Mouse (Mus musculus): ENCODE data around the gene Skp1a. TPM values are rescaled to one million over a fixed set of nuclear protein-coding genes. Genes with fewer than 3 reads are reported as not detected.

Skp1a gene
- total RNA-seq, 2 experiments from 2014 or later, result 529 to 536 TPM

- peak; percentile 79 to 82 for DNase-seq
Measured at GRCm38 (mm10) chr11:52253674-52254375, 22.0 kb downstream of the Skp1a start.

GRCm38 (mm10) chr11:52255077-52255476 is 23.3 kb downstream of the Skp1a start:
- no peak for DNase-seq

- no peak for DNase-seq
Measured at GRCm38 (mm10) chr11:52257376-52257775, 25.6 kb downstream of the Skp1a start.

- no peak for DNase-seq
Measured at GRCm38 (mm10) chr11:52258711-52259110, 26.9 kb downstream of the Skp1a start.

- peak; percentile 62 for DNase-seq
Measured at GRCm38 (mm10) chr11:52260878-52261277, 29.1 kb downstream of the Skp1a start.

- peak; percentile 84 to 89 for DNase-seq
Measured at GRCm38 (mm10) chr11:52261937-52262336, 30.1 kb downstream of the Skp1a start.

- DNase-seq, result peak in 1 of 2 experiments; percentile 0
Measured at GRCm38 (mm10) chr11:52262338-52262737, 30.5 kb downstream of the Skp1a start.

GRCm38 (mm10) chr11:52264871-52265270 is 33.1 kb downstream of the Skp1a start:
- no peak for DNase-seq

GRCm38 (mm10) chr11:52265616-52266307 is 34.0 kb downstream of the Skp1a start:
- no peak for DNase-seq

GRCm38 (mm10) chr11:52267271-52267670 is 35.5 kb downstream of the Skp1a start:
- DNase-seq, result no peak

- DNase-seq, result no peak
Measured at GRCm38 (mm10) chr11:52268104-52268835, 36.5 kb downstream of the Skp1a start.

GRCm38 (mm10) chr11:52269841-52270240 is 38.0 kb downstream of the Skp1a start:
- DNase-seq, result no peak

- no peak for DNase-seq
Measured at GRCm38 (mm10) chr11:52271765-52272495, 40.1 kb downstream of the Skp1a start.

- DNase-seq, result no peak
Measured at GRCm38 (mm10) chr11:52272619-52273018, 40.8 kb downstream of the Skp1a start.

- DNase-seq, result peak; percentile 68 to 69
Measured at GRCm38 (mm10) chr11:52273183-52273941, 41.6 kb downstream of the Skp1a start.

GRCm38 (mm10) chr11:52273942-52274330 is 42.1 kb downstream of the Skp1a start:
- DNase-seq, result no peak

GRCm38 (mm10) chr11:52274456-52275112 is 42.8 kb downstream of the Skp1a start:
- DNase-seq, result no peak

GRCm38 (mm10) chr11:52275366-52275765 is 43.6 kb downstream of the Skp1a start:
- DNase-seq, result no peak

GRCm38 (mm10) chr11:52275774-52276555 is 44.2 kb downstream of the Skp1a start:
- DNase-seq, result peak; percentile 69 to 82

- DNase-seq, result no peak
Measured at GRCm38 (mm10) chr11:52276961-52277391, 45.2 kb downstream of the Skp1a start.
